Mouse (Mus musculus): ENCODE measurements around the gene Dnajc22.

The Dnajc22 gene

DNA sequence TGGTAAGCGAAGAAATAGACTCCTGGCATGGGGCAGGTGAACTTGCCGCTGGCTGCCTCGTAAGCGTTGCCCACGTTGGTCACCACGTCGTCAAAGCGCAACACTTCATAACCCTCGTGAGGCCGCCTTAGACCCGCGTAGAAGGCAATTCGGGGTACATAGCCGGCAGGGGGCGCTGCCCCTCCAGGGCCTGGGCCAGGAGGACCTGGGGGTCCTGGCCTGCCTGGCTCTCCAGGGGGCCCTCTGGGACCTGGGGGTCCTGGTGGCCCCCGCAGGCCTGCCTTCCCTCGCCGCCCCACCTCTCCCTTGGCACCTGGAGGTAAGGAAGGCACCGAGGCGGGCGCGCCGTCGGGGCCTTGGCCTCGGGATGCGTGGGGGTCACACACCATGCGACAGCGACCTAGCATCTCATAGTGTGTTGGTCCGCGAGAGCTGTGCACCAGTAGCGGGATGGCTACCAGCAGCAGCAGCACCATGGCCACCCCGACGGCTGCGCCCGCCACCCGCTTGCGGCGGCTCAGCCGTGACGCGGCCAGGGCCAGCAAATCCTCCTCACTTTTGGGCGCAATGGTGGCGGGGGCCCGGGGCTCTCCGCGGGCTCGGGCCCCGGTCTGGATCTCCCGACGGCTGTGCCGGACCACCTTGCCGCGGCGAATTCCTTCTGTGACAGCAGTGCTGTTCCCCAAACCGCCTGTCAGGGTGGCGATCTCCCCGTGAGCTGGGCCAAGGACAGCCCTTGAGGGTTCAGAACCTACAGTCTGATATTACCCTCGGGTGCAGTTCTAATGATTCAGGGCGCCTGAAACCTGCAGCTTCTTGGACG, 5.5 kb upstream of the Dnajc22 start, which contains the start of gene C1ql4:
TSS of gene C1ql4 (minus strand) at position 565 of the 823 bp plus-strand sequence.
- no peak for DNase-seq (ENCODE audit: low read depth, low spot score)

DNA sequence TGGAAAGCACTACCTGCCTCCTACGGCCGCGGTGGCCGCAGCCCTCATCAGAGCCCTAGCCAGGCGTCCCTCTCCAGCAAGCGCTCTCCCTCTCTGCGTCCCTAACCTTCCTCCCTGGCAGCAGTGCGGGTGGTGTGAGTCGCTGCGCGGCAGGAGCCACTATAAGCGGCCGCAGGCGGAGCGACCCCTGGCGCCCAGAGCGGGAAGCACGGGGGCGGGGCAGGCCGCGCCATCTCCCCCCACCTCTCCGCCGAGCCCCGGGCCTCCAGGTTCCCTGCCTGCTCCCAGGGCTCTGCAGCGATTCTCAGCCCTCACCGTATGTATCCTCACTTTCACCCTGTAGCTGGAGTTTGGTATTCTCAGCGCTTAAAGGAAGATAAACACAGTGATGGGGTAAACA, 4.7 kb upstream of the Dnajc22 start:
- DNase-seq (ENCODE audit: low read depth, low spot score): no peak

DNA sequence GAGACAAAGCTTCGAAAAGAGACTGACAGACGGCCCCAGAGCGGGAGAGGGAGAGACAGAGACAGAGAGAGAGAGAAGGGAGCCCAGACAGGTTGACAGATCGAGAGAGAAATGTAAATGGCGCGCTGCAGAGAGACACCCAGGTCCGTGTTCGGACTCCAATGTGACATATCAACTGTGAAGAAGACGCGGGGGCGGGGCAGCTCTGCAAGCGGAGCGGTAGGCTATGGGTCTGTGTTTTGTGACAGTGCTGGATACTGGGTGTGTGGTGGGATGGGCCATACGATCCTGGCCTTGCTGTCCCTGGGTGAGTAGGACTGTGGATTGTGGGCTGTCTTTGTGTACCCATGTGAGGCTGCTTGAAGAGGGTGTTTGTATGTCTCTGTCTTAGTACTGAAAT, 3.9 kb upstream of the Dnajc22 start:
- no peak for DNase-seq (ENCODE audit: low read depth, low spot score)

DNA sequence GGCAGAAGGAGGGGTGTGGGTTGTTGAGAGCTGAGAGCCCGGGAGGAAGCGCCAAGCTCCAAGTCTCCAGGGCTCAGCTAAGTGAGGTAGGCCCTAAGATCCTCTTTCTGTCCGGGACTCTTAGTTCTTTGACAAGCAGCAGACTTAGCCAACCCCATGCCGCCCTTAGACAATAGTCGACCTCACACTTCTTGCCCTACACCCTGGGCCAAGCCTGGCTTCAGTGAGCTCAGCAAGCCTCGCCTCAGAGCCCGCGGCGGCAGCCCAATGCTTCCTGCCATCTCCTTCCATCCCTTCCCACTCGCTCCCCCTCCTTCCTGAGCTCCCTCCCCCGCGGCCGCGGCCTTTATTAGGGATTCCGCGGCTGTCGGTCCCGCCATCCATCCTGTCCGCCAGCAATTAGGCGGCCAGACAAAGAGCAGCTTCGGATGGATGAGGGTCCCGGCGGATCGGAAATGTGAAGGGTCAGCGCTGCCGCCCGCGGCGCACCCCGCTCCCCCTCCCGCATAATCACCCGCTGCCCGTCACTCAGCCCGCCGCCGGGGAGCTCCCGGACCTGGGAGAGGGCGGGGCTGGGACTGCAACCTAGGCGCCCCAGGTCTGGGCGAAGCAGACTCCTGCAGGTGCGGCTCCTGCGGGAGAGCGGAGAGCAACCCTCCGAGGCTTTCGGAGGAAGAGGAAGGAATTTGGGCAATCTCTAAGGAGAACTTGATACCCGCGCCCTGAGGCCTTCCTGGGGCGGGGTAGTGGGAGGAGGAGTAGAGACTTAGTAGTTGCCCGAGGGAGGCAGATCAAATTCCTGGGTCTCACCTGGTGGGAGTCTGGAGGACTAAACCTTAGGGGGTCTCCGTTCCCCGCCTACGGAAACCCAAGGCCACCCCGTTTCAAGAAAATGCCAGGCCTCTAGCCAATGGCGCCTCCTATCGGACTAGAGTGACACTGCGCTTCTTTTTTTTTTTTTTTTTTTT, 605 bp downstream of the Dnajc22 start:
- no peak for DNase-seq (ENCODE audit: low read depth, low spot score)

DNA sequence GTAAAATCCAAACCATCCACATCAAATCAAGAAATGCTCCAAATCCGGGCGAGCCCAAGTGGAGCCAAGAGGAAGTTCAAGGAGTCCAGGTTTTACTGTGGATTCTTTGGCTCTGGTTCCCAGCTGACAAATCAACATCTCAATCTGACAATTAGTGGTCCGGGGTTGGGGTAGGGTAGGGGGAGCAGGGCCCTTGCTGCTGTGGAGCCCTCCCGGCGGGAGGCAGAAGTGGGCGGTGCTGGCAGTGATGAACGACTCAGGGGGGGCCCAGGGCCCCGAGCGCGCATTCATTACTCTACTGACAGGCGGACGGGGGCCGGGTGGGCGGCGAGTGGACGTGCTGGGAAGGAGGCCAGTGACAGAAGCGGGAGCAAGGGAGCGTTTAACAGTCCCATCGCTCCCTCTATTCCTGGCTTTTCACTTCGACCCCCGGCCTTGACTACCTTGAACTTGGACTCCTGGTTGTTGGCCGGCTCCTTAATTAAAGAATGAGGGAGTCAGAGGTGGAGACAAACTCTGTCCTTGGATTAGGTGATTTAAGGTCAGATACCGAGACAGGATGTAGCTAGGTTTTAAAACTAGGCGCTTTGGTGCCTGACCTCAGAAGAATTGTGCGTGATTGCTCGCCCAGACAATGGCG, 1.8 kb downstream of the Dnajc22 start:
- no peak for DNase-seq (ENCODE audit: low read depth, low spot score)

DNA sequence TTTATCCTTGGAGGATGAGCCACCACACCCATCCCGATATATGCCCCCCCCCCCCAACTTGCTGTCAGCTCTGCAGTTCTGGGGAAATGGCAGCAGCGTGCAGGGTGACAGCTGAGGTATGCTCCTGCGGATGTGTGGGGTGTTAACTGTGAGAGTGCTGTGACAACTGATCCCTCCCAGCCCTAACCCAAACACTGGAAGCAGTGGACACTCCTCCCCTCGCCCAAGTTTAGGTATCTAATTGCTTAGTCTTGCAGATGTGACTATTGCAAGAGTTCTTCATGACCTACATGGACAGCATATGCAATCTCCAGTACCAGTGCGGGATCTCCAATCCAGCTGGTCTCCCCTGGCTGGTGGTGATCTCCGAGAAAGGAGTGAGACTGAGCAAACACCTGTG, 2.4 kb downstream of the Dnajc22 start:
- no peak for DNase-seq (ENCODE audit: low read depth, low spot score)

DNA sequence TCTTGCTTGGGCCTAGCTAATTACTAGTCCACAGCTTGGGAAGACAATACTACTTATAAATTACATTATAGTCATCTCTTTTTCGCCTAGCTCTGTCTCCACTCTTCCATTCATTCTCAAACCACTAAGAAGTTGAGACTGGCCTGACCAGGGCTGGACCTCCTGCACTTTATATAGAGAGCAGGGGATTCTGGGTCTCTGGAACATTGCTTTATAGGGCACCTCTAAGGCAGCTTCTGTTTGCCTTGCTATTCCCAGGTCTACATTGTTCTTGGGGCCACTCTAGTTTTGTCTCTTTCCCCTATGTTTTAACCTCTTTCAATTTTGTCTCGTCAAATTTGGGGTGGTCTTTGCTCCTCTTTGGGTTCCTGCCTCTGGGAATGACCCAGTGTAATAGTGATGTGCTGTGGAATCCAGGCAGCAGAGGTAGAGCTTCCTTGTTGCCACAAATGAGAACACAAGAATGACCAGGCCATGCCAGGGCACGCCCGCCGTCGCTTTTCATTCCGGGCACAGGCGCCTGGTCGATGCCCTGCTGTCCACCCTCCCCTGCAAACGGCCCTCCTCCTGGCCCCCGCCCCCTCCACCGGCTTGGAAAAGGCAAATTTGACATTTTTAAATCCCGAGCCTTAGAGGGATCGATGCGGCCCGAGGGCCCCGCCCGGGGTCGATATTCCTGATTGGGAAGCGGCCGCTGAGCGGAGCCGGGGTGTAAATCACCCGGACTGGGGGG, 3.3 kb downstream of the Dnajc22 start:
- DNase-seq (ENCODE audit: low read depth, low spot score): no peak

DNA sequence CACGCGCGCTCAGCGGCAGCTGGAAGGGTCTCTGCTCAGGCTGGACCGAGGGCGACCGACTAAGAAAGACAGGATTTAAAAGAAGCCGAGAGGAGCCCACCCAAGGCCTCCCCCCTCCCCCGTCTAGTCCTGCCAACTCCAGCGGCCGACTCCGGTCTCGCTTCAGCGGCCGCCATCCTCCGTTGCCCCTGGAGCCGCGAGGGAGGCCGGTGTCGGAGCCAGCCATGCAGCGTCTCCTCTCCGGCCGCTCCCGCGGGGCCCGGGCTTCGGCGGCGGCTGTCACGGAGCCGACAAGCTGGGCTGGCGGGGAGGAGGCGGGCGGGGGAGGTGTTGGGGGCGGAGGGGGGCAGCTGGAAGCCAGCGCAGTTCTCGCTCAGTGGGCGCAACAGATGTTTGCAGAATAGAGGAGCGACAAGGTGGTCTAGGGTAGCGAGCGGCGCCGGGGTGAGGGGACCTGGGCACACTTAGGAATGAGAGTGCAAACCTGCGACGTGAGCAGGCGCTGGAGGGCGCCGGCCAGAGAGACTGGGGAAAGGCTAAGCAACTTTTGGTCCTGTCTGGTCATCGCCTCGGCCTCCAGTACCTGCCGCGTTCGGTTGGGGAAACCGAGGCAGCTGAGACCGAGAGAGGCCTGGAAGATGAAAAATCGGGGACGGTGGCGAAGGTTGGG, 4.0 kb downstream of the Dnajc22 start:
- no peak for DNase-seq (ENCODE audit: low read depth, low spot score)

DNA sequence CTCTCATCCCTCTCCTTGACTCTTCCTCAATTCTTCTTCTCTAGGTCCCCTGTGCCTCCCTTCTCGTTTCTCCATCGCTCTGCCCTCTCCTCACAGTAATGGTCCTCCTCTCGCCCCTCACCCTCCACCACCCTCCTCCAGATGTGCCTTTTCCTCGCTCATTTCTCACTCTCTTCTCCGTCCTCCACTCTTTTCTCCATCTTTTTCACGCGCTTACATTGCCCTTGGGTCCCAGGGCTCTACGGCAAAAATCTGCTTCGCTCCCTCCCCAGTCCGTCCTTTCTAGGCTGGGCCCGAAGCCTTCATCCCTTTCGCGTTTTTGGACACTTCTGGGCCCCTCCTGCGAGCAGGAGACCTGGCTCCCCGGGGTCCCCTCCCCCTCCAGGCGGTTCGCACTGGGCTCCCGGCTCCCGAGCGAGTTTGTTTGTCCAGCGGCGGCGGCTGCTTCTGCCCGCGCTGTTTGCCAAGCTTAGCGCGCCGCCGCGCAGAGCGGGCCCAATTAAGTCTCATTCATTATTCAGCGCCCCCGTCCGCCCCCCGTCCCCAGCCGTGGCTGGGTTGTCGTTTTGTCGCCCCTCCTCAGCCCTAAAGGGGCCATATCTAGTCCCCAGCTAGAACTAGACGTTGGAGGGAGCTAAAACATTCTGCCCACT, 5.0 kb downstream of the Dnajc22 start:
- no peak for DNase-seq (ENCODE audit: low read depth, low spot score)

DNA sequence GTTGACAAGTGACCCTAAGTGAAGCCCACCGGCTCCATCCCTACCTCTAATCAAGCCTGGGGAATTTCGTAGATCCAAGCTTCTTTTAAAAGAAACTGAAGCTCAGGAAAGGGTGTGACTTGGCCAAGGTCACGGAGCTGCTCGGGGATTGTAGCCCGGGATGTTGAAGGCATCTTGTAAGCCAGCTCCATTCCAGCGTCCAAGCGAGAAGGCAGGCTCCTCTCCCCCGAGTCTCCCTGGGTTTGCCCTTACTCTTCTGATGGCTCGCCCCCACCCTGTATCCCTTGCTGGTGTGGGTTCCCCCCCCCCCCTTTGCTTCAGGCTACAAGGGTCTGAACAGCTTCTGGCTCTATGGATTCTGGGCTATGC, 5.5 kb downstream of the Dnajc22 start:
- no peak for DNase-seq (ENCODE audit: low read depth, low spot score)

DNA sequence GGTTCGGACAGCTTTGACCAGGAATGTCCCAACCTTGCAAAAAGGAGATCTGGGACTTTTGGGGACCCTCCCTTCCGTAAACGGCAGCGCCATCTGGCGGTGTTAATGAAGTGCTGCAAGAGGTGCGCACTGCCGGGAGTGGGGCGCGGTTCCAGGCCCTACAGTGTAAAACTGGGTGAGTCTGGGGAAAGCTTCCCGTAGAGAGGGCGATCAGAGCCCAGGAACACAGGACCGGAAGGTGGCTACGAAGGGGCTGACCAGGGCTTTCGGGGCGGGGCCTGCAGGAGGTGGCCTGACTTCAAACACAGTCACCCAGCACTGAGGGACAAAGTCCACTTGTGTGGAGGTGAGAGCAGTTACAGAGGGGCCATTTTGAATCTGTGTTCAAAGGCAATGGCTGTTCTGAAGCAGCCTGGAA, 6.2 kb downstream of the Dnajc22 start:
- DNase-seq (ENCODE audit: low read depth, low spot score): no peak

DNA sequence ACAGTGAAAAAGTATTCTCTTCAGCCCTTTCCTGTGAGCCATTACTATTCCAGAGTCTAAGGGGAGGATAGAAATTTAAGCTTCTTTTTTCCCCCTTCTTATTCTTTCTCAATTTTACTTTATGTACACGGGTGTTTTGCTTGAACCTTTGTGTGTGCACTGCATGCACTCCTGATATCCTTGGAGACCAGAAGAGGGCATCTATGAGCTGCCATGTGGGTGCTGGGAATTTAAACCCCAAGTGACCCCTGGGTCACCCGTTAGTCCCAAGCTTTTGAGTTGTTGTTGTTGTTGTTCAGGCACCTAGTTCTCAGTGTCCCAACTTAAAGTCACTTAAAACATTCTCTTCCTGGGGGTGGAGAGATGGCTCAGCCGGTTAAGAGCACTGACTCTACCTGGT, 7.0 kb downstream of the Dnajc22 start:
- DNase-seq (ENCODE audit: low read depth, low spot score): no peak

DNA sequence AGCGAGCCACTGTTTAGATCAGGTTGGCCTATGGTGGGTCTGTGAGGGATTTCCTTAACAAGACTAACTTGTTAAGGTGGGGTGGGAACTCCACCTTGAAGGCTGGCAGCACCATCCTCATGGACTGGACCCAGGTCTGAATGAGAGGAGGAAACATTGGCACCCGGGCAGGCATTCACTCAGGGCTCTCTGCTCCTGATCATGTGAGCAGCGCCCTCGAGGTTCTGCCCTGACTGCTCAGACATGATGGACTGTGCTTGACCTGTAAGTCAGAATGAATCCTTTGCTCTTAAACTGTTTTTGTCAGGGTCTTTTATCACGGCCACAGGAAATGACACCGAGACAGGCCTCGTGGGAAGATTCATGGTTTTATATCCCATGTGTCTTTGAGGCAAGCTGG, 12.3 kb downstream of the Dnajc22 start:
- DNase-seq (ENCODE audit: low read depth, low spot score): no peak

DNA sequence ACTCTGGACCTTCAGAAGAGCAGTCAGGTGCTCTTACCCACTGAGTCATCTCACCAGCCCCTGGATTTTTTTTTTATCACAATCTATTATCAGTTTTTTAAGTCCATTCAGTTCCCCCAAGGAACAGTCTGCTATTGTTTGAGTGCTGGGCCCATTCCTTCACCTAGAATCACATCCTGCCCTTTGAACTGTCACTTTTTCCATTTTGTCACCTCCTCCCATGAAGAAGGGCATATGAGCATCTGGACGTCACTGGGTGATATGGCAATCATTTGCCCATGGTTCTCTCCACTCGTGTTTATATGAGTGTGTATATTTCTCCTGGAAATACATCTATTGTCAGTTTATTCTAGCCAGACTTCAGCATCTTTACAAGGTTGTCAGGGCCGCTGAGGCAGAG, 14.9 kb downstream of the Dnajc22 start:
- DNase-seq (ENCODE audit: low read depth, low spot score): no peak

DNA sequence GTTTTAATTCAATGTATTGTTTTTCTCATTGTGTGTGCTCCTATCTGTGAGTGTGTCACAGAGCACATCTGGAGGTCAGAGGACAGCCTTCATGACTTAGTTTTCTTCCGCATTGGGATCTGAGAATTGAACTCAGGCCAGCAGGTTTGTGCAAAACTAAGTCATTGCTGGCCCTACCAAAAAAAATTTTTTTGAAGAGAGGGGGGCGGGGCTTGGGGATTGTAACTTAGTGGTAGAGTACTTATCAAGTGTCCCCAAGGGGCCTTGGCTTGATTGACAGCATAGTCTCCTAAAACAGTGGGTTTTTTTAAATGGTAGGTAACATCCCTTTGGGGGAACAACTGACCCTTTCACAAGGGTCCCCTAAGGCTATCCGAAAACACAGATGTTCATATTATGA, 18.2 kb downstream of the Dnajc22 start:
- no peak for DNase-seq (ENCODE audit: low read depth, low spot score)

DNA sequence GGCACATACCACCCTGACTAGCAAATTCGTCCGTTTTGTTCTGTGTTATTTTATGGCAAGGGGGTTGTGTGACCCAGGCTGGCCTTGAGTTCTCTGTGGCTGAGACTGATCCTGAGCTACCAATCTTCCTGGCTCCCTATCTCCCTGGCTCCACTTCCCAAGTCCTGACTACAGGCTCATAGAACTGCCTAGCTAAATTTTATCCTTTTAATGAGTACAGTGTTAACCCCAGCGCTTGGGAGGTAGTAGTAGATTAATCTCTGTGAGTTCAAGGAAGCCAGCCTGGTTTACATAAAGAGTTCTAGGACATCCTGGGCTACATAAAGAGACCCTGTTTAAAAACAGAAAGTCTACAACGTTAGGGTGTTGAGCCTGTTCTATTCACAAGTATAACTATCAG, 18.8 kb downstream of the Dnajc22 start:
- DNase-seq (ENCODE audit: low read depth, low spot score): no peak

DNA sequence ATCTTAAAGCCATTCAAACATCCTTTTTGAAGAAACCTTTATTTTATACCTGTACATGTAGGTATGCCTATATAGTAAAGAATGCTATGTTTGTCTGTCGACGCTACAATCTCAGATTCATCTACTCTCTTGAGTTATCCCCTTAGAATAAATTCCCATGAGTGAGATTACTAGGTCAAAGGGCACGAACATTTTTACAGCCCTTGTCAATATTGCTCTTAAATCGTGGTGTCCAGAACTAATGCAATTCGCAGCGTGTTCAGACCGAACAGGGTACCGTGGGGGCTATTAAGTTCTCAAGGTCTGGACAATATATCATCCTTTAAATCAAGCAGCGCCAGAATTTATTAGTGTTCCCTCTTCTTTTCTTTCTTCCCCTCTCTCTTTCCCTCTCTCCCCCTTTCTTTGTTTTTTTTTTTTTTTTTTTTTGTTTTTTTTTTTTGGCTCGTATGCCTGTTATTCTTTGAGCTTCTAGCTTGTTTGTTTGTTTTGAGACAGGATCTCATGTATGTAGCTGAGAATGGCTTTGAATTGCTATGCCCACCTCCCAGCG, 19.9 kb downstream of the Dnajc22 start:
- no peak for DNase-seq (ENCODE audit: low read depth, low spot score)

DNA sequence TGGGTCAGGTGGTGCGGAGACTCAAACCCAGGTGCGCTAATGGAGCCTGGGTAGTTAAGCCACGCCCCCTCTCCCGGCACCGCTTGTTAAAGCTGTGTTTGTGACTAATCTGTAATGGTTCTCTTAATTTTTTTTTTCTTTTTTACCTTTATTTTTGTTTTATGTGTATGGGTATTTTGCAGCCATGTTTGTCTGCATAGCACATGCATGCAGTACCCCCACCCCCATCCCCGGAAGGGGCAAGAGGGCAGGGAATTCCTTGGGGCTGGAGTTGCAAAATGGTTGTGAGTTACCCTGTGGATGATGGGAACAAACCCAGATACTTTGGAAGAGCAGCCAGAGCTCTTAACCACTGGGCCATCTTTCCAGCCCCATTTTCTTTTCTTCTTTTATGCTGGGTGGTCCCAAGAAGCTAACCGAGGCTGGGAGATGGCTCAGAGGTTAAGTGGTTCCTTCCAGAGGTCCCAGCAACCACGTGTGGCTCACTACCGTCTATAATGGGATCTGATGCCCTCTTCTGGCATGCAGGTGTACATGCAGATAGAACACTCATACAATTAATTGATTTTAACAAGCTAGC, 20.5 kb downstream of the Dnajc22 start:
- DNase-seq (ENCODE audit: low read depth, low spot score): no peak

DNA sequence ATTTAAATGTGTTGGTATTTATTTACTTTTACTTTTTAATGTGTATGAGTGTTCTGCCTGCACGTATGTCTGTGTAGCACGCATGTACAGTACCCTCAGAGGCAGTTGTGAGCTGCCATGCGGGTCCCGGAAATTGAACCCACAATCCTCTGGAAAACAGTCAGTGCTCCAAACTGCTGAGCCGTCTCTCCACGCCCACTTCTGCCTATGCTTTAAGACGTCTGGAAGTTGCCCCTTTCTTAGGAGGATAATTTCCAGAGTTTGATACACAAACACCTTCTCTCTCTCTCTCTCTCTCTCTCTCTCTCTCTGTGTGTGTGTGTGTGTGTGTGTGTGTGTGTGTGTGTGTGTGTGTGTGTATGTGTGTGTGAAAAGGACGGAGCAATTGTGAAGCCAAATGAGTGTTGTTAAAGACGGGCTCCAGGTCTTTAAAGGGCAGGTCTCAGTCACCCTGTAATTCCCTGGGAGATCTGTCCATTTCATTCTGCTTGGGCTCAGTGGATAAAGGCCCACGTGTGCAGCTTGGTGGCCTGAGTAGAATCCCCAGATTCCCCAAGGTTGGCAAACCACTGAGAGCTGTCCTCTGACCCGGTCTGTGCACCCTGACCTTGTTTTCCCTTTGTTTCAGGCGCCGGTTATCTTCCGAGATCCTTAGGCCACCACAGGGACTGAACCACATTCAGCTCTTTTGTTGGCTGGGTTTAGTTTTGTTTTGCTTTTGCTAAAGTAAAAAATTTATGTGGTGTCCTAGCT, 21.5 kb downstream of the Dnajc22 start:
- no peak for DNase-seq (ENCODE audit: low read depth, low spot score)

Data from embryo, embryonic 11.5 days (tissue).